Mouse (Mus musculus): ENCODE data around the gene Ankrd40. TPM values are rescaled to one million over a fixed set of nuclear protein-coding genes. Genes with fewer than 3 reads are reported as not detected.

Ankrd40 gene
- polyA plus RNA-seq, 1 experiment from 2014 or later = 20.6 TPM

DNA sequence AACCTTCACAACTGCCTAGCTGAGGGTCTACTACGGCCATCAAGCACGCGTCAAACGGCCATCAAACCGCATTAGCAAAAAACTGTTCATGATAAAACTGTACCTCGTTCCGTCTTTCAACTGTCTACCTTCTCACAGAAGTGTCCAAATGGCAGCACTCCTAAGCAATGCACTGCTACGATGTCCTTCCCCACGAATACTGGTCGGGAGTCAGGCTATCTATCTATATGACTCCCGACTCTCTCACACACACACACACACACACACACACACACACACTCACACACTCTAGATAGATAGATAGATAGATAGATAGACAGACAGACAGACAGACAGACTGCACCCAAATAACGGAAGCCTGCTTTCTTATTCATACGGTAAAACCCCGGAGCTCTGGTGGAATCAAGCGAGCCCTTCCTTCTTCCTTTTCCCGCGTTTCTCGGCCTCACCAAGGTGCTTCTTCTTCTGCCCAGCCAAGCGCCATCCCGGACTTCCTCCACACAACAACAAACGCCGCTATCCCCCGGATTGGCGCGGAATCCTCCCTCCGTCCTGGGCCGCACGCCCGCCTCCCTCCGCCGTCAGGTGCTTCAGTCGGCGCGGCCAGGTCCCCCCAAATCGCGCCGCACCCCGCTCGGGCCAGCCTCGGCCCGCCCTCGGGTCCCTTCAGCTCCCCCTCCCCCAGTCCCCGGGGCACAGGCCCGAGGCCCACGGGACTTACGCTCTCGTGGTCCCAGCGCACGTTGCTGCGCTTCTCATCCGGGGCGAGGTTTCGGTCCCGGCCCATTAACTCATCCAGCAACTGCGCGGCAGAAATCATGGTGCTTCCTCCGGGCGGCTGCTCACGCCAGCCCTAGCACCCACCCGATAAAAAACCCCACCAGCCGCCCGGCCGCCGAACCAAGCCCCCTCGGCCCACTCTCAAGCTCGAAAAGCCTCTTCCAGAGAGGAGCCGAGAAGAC is 6.6 kb upstream of the Ankrd40 start:
- H3K27me3 ChIP-seq (ENCODE audit: control insufficient read depth, insufficient read depth, low read length) = no peaks in the 10 kb centered on the region
- under 1% methylated on average over 67 of the region's 67 CpGs for WGBS

GRCm38 (mm10) chr11:94321931-94322400 is 5.8 kb upstream of the Ankrd40 start, which contains the start of gene Luc7l3:
TSS of gene Luc7l3 (minus strand) at chr11:94321988.
- Histone ChIP-seq H3K27ac (ENCODE audit: low read depth, low read length) (peak within 1 kb of the TSS; percentile 99), H3K4me1 (ENCODE audit: control insufficient read depth, insufficient read depth, low read length) (peaks cover 18% of the 10 kb centered on the region), H3K27me3 (ENCODE audit: control insufficient read depth, insufficient read depth, low read length) (no peaks in the 10 kb centered on the region), H3K4me2 (replicated peaks; ENCODE audit: low read depth, low read length) (peak within 1 kb of the TSS; percentile 77), H3K36me3 (ENCODE audit: control insufficient read depth, insufficient read depth, low read length) (no peaks in the 10 kb centered on the region), H3K9ac (ENCODE audit: low read depth, low read length) (peak within 1 kb of the TSS; percentile 98), H3K9me3 (ENCODE audit: control insufficient read depth, low read length) (no peaks in the 10 kb centered on the region), H3K4me3 (ENCODE audit: low read length) (peak within 1 kb of the TSS; percentile 95)
- under 1% methylated on average over 36 of the region's 36 CpGs for WGBS
- peak; percentile 95 for ATAC-seq (ENCODE audit: low FRiP score, low TSS enrichment)

More for the DNA sequence above, 6.6 kb upstream of the Ankrd40 start:
- peak; percentile 81 for ATAC-seq (ENCODE audit: low FRiP score, low TSS enrichment)
- Histone ChIP-seq H3K4me2 (replicated peaks; ENCODE audit: low read depth, low read length) (peak overlapping the region; percentile 77), H3K9me3 (ENCODE audit: control insufficient read depth, low read length) (no peaks in the 10 kb centered on the region), H3K4me3 (ENCODE audit: low read length) (peak overlapping the region; percentile 95), H3K27ac (ENCODE audit: low read depth, low read length) (peak overlapping the region; percentile 99), H3K36me3 (ENCODE audit: control insufficient read depth, insufficient read depth, low read length) (no peaks in the 10 kb centered on the region; the same call in 1 of the 2 replicates), H3K4me1 (ENCODE audit: control insufficient read depth, insufficient read depth, low read length) (peaks cover 20% of the 10 kb centered on the region), H3K9ac (ENCODE audit: low read depth, low read length) (peak overlapping the region; percentile 98)

- H3K36me3 ChIP-seq (ENCODE audit: control insufficient read depth, insufficient read depth, low read length) = no peaks in the 10 kb centered on the region
- H3K27ac ChIP-seq (ENCODE audit: low read depth, low read length) = peak overlapping the region; percentile 99
- peak overlapping the region; percentile 98 for H3K9ac ChIP-seq (ENCODE audit: low read depth, low read length)
- H3K4me1 ChIP-seq (ENCODE audit: control insufficient read depth, insufficient read depth, low read length) = peaks cover 13% of the 10 kb centered on the region
- peak overlapping the region; percentile 95 for H3K4me3 ChIP-seq (ENCODE audit: low read length)
- ATAC-seq (ENCODE audit: low FRiP score, low TSS enrichment) = no peak
- peak overlapping the region; percentile 74 for H3K4me2 ChIP-seq (replicated peaks; ENCODE audit: low read depth, low read length)
- H3K27me3 ChIP-seq (ENCODE audit: control insufficient read depth, insufficient read depth, low read length) = no peaks in the 10 kb centered on the region
- no peaks in the 10 kb centered on the region for H3K9me3 ChIP-seq (ENCODE audit: control insufficient read depth, low read length)
- WGBS = 34% methylated on average over 5 of the region's 5 CpGs
These were observed 5.2 kb upstream of the Ankrd40 start for GRCm38 (mm10) chr11:94322636-94323035.

DNA sequence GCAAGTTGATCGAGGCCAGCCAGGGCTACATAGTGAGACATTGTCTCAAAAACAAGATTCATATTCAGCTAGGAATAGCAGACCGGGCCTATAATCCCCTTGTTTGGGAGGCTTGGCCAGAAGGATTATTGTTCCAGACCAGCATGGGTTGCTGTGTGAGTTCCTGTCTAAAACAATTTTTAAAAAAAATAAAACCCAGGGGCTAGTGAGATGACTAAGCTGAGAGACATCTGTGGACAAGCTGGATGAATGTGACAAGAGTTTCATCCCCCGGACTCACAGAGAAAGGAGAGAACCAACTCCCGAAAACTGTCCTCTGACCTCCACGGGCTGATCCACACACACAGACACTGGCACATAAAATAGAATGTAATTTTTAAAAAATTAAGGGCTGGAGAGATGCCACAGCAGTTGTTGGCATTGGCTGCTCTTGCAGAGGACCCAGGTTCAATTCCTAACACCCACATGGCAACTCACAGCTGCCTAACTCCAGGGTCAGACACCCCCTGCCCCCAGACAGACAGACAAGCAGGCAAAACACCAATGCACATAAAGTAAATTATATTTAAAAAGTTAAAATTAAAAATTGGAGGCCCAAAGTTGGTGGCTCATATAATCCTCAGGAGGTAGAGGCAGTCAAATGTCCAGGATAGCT is 4.4 kb upstream of the Ankrd40 start:
- 72% methylated on average over 5 of the region's 5 CpGs for WGBS
- Histone ChIP-seq H3K27me3 (ENCODE audit: control insufficient read depth, insufficient read depth, low read length) (no peaks in the 10 kb centered on the region), H3K36me3 (ENCODE audit: control insufficient read depth, insufficient read depth, low read length) (no peaks in the 10 kb centered on the region), H3K4me3 (ENCODE audit: low read length) (no peak overlapping the region), H3K27ac (ENCODE audit: low read depth, low read length) (no peak overlapping the region), H3K9me3 (ENCODE audit: control insufficient read depth, low read length) (no peaks in the 10 kb centered on the region), H3K4me1 (ENCODE audit: control insufficient read depth, insufficient read depth, low read length) (peaks cover 10% of the 10 kb centered on the region), H3K9ac (ENCODE audit: low read depth, low read length) (no peak overlapping the region), H3K4me2 (replicated peaks; ENCODE audit: low read depth, low read length) (no peak overlapping the region)
- no peak for ATAC-seq (ENCODE audit: low FRiP score, low TSS enrichment)

GRCm38 (mm10) chr11:94324618-94325017 is 3.2 kb upstream of the Ankrd40 start:
- H3K4me3 ChIP-seq (ENCODE audit: low read length) = no peak overlapping the region
- no peak for ATAC-seq (ENCODE audit: low FRiP score, low TSS enrichment)
- no peak overlapping the region for H3K9ac ChIP-seq (ENCODE audit: low read depth, low read length)
- no peaks in the 10 kb centered on the region for H3K9me3 ChIP-seq (ENCODE audit: control insufficient read depth, low read length)
- H3K36me3 ChIP-seq (ENCODE audit: control insufficient read depth, insufficient read depth, low read length) = no peaks in the 10 kb centered on the region
- no peak overlapping the region for H3K4me2 ChIP-seq (replicated peaks; ENCODE audit: low read depth, low read length)
- no peak overlapping the region for H3K27ac ChIP-seq (ENCODE audit: low read depth, low read length)
- no peaks in the 10 kb centered on the region for H3K27me3 ChIP-seq (ENCODE audit: control insufficient read depth, insufficient read depth, low read length)
- WGBS = 89% methylated on average over 5 of the region's 5 CpGs
- H3K4me1 ChIP-seq (ENCODE audit: control insufficient read depth, insufficient read depth, low read length) = peaks cover 13% of the 10 kb centered on the region

DNA sequence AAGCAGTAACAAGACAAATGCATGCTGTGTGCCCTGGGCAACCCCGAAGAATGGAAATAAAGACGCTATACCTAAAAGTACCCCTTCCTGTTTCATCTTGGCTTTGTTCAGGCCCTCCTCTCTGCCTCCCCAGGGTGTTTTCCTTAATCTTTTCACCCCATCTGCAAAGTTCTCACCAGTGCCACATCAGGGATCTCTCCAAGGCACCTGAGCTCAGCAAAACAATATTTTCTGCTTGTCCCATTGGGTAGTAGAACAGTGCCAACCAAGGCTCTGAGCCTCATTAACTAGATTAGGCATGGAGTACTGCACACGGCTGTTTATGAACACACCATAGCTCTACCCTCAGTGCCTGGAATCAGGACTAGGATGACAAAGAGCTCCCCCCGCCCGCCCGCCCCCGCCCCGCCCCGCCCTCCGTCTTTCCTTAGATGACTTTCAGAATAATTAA is 815 bp upstream of the Ankrd40 start:
- Histone ChIP-seq H3K9ac (ENCODE audit: low read depth, low read length) (peak overlapping the region; percentile 92), H3K4me3 (ENCODE audit: low read length) (peak overlapping the region; percentile 77), H3K36me3 (ENCODE audit: control insufficient read depth, insufficient read depth, low read length) (no peaks in the 10 kb centered on the region), H3K4me1 (ENCODE audit: control insufficient read depth, insufficient read depth, low read length) (peaks cover 9% of the 10 kb centered on the region), H3K4me2 (replicated peaks; ENCODE audit: low read depth, low read length) (peak overlapping the region; percentile 61), H3K27me3 (ENCODE audit: control insufficient read depth, insufficient read depth, low read length) (no peaks in the 10 kb centered on the region), H3K9me3 (ENCODE audit: control insufficient read depth, low read length) (no peaks in the 10 kb centered on the region), H3K27ac (ENCODE audit: low read depth, low read length) (peak overlapping the region; percentile 96)
- ATAC-seq (ENCODE audit: low FRiP score, low TSS enrichment) = peak; percentile 55; the same call in 1 of the 2 replicates
- WGBS = 7% methylated on average over 10 of the region's 10 CpGs

DNA sequence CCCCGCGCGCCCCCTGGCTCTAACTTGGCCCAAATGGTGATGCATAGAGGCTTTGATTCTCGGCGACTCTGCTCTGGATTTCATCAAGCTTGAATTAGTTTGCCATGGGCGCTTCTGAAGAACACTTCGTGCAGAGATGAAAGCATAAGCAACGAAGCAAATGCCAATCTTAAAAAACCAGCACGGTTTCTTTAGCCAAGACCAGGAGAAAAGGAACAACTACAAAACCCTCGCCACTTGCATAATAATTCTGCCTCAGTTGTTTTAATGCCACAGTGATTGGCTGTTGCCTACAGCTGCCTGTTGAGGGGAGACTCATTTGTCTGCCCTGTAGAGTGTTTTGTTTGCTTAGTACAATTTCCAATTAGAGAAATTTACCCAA is 834 bp downstream of the Ankrd40 start:
- no peaks in the 10 kb centered on the region for H3K36me3 ChIP-seq (ENCODE audit: control insufficient read depth, insufficient read depth, low read length)
- H3K4me3 ChIP-seq (ENCODE audit: low read length) = peak overlapping the region; percentile 77
- H3K4me2 ChIP-seq (replicated peaks; ENCODE audit: low read depth, low read length) = peak overlapping the region; percentile 61
- WGBS = 2% methylated on average over 10 of the region's 10 CpGs
- no peaks in the 10 kb centered on the region for H3K9me3 ChIP-seq (ENCODE audit: control insufficient read depth, low read length)
- no peaks in the 10 kb centered on the region for H3K27me3 ChIP-seq (ENCODE audit: control insufficient read depth, insufficient read depth, low read length)
- ATAC-seq (ENCODE audit: low FRiP score, low TSS enrichment) = no peak
- H3K9ac ChIP-seq (ENCODE audit: low read depth, low read length) = peak overlapping the region; percentile 92
- peaks cover 9% of the 10 kb centered on the region for H3K4me1 ChIP-seq (ENCODE audit: control insufficient read depth, insufficient read depth, low read length)
- peak overlapping the region; percentile 96 for H3K27ac ChIP-seq (ENCODE audit: low read depth, low read length)

DNA sequence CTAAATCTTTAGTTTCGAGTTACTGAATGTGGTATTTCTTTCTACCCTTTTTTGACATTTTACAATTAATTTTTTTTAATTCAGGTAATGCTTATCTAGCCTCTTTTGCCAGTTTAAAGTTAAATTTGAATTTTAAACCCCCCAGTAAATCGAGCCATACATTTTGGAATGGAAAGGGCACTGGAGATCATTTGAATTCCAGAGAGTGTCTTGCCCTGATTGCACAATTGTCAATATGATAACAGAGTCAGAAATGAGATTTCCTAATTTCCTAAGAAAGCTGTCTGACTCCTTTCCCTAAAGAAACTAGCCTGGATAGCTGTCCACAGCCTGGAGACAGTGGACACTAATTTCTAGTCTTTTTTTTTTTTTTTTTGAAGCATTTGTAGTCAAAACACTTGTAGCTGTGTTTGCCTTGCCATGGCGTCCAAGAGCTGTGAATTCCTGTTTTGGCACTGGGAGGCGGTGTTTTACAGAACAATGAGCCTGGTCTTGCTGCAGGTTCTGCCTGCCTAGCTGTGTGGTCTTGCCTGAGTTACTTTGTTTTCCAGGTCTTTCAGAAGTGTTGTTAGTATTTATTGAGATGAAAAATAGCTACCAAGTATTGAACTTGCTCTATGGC is 1.6 kb downstream of the Ankrd40 start:
- Histone ChIP-seq H3K9ac (ENCODE audit: low read depth, low read length) (no peak overlapping the region), H3K27ac (ENCODE audit: low read depth, low read length) (no peak overlapping the region), H3K9me3 (ENCODE audit: control insufficient read depth, low read length) (no peaks in the 10 kb centered on the region), H3K4me2 (replicated peaks; ENCODE audit: low read depth, low read length) (no peak overlapping the region; the same call in 1 of the 2 replicates), H3K4me1 (ENCODE audit: control insufficient read depth, insufficient read depth, low read length) (peaks cover 9% of the 10 kb centered on the region), H3K4me3 (ENCODE audit: low read length) (no peak overlapping the region), H3K27me3 (ENCODE audit: control insufficient read depth, insufficient read depth, low read length) (no peaks in the 10 kb centered on the region), H3K36me3 (ENCODE audit: control insufficient read depth, insufficient read depth, low read length) (peaks cover 3% of the 10 kb centered on the region)
- 68% methylated on average over 4 of the region's 4 CpGs for WGBS
- ATAC-seq (ENCODE audit: low FRiP score, low TSS enrichment) = no peak

All from kidney, embryonic 14.5 days (tissue).